Mouse (Mus musculus): ENCODE results near the gene Ttll9. TPM values are rescaled to one million over a fixed set of nuclear protein-coding genes. Genes with fewer than 3 reads are reported as not detected.
A peak's percentile ranks its signal among the peaks of the same experiment; 100 is the strongest.

Gene Ttll9
- total RNA-seq, 2 experiments from 2014 or later: 0.30 to 0.50 TPM

DNA sequence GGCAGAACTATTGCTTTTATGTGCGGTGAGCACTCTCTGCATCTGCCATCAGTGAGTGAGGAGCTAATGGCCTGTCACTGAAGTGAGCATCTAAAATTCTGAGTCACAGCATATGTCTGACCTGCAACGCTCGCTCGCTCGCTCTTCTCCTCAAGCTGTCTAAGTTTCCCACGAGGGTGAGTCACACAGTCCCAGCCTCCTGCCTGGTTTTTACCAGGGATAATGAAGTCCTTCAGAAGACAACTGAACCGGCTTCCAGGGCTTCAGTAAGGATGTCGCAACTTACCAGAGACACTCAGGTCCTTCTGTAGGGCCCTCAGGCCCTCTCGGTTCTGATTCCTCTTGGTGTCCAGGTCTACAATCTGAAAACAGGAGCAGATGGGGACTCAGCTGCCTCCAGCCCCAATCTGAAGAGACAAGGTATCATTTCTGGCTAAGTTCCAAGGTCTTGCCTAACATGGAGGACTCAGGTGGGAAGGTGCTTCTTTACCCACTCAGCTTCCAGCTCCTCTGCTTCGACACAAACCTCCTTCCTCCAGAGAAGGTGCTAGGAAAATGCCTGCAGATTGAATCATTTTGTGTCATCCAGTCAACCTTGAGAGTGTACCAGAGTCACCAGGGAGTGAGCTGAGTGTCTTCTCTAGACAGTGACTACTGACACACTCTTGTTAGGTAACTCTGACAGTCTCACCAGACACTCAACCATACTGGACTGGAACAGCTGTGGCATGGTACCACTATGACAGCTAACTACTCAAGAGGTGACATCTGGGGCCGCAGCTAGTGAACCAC, 51.6 kb downstream of the Ttll9 start:
- DNase-seq: peak; percentile 56 to 61

DNA sequence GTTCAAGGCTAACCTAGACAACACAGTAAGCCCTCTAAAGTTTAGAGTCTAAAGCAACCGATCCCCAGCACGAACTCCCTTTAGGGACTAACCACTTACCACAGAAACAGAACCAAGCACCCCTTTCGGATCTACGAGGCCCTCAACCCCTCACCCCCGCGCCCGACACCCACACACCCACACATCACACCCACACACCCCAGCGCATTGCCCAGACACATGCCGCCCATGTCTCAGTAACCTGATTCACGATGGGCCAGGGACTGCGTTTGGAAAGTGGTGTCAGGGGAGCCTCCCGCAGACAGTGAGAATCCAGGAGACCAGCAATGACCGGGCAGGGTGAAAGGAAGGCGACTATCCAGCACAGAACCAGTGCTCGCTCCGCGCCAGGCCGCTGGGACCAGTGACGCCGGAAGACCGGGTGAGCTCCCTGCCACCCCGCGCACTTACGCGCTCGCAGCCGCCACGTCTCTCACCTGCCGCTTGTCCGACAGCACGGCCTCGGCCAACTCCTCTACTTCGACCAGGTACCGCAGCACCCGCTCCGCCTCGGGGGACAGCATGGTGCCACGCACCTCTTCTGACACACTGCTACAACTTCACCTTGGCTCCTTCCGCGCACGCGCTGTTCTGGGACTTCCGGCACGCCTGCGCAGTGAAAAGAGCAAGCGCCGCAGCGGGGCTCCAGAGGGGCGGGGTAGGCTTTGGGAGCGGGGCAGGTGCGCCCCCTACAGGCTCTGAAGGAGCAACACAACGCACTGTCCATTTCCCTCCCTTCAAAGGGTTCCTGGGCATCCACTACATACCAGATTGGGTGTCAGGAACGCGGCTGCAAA, 52.7 kb downstream of the Ttll9 start, which contains the start of gene Pdrg1:
TSS of gene Pdrg1 (minus strand) at position 670 of the 836 bp plus-strand sequence.
- DNase-seq: peak; percentile 96 to 97

DNA sequence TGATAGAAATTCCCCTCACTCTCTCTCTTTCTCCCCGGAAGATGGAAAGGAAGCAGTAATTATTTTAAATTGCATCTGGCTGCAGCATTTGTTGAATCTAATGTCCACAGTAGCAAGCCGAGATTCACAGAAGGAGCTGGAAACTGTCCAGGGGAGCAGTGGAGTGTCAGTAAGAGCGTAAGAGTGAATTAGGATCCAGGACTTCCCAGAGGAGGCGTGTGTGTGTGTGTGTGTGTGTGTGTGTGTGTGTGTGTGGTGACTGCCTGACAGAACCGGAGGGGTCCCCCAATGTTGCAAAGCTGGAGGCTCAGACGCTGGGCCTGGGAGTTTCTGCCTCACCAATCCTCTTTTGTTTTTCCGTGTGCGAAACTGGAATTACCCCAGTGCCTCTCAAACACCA, 53.5 kb downstream of the Ttll9 start:
- DNase-seq: no peak

- DNase-seq: no peak
These were observed 54.5 kb downstream of the Ttll9 start for GRCm38 (mm10) chr2:153016786-153017185.

GRCm38 (mm10) chr2:153019355-153019754, 57.1 kb downstream of the Ttll9 start:
- DNase-seq: no peak

GRCm38 (mm10) chr2:153021163-153021562, 58.9 kb downstream of the Ttll9 start:
- DNase-seq: no peak

GRCm38 (mm10) chr2:153022855-153023254, 60.6 kb downstream of the Ttll9 start:
- DNase-seq: no peak

DNA sequence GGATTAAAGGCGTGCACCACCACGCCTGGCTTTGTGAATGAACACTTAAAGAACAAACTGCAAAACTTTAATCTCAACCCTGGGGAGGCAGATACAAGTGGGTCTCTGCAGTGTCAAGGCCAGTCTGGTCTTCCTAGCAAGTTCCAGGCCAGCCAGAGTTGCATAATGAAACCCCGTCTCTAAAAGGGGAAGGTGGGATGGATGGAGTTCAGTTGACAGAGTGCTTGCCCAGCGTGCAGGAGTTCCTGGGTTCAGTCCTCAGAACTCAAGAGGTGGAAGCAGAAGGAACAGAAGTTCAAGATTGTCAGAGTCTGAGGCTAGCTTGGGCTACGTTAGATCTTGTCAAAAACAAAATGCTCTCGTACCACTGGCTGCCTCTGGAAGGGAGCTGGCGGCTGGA, 63.8 kb downstream of the Ttll9 start:
- DNase-seq: no peak

GRCm38 (mm10) chr2:153027501-153027900, 65.2 kb downstream of the Ttll9 start:
- DNase-seq: no peak

GRCm38 (mm10) chr2:153030422-153030821, 68.1 kb downstream of the Ttll9 start:
- DNase-seq: no peak

- peak; percentile 9 to 10 for DNase-seq
These were observed 69.1 kb downstream of the Ttll9 start, which contains the start of gene Xkr7 for GRCm38 (mm10) chr2:153031126-153032082. Gene Xkr7 (plus strand): TSS chr2:153031852.

DNA sequence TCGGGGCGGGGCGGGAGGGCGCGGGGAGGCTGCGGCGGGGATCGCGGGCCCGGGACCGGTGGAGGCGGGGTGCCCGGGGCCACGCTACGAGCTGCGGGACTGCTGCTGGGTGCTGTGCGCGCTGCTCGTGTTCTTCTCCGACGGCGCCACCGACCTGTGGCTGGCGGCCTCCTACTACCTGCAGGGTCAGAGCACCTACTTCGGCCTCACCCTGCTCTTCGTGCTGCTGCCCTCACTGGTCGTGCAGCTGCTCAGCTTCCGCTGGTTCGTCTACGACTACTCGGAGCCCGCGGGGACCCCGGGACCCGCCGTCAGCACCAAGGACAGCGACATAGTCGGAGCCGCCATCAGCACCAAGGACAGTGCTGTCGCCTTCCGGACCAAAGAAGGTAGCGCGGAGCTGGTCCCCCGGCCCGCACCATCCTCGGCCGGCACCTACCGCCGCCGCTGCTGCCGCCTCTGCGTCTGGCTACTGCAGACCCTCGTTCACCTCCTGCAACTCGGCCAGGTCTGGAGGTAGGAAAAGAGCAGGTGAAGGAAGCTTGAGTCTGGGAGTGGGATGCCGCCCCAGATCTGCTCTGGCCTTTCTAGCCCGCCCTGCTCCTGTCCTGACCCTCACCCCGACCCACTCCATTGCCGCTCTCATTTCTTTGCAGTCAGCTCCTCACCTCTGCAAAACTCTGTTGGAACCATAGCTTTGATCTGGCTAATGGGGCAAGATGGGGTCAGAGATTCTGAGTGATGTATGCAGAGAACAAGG, 70.0 kb downstream of the Ttll9 start:
- peak; percentile 83 to 85 for DNase-seq

- DNase-seq: no peak
These were observed 70.7 kb downstream of the Ttll9 start for GRCm38 (mm10) chr2:153032973-153033372.

DNA sequence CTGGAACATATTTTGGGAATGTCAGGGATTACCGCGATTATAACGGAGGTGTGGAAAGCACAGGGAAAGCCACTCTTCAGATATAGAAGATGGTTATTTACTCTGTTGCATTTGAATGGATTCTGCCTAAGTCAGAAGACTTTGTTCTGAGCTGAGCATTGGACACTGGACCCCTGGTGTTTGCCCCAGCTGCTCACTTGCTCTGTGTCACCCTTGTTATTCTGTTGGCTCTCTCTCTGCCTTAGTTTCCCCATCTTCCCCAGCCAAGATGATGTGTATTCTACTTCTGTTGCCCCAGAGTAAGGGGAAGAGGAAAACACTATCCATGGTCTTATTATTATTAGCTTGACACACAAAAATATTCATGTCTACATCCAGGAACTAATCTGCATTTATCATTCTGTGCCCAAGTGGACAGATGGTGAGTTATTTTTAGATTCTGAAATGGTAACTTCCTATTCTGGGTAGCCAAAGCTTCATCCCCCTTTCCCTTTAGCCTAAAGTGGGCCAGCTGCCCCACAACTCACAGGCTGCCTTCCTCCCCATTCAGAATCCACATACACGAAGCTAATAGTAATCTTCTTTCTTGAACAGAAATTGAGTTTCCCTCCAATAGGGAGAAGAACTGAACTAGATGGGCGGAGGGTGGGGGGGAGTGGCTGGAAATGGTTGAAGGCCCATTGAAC, 71.4 kb downstream of the Ttll9 start:
- no peak for DNase-seq

- DNase-seq: no peak
These were observed 74.4 kb downstream of the Ttll9 start for GRCm38 (mm10) chr2:153036690-153037089.

DNA sequence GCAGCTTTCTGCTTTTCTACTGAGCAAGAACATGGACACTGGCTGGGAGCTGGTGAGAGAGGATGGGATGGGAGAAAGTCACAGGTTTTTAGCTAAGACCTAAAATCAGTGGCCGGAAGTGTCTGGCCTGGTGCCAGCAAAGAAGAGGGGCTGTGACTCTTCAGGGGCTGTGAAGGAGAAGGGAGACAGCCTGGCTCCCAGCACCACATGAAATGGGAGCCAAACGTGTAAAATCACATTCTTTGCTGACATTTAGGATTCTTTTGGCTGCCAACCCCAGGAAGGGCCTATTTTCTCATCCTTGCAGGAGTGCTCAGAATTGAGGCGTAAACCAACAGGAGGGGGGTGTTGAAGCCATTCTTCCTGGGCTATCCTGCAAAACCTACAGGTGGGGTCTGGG, 81.6 kb downstream of the Ttll9 start:
- DNase-seq: no peak

DNA sequence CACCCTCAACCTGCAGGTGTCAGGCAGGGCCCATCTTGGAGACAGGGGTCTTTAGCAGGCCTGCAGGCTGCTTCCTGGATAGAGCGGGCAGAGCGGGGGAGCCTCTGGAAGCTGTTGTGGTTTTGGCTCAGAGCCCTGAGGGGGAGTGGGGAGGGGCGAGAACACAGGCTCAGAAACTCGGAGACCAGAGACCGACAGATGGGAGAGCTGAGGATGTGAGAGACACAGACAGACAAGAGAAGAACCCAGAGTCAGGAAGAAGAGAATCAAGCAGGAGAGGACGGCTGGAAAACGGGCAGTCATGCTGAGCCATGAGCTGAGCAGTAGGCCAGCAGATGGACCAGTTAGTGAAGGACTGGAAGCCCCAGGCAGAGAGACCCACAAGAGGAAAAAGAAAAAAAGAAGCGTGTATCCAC, 83.6 kb downstream of the Ttll9 start:
- DNase-seq: no peak

GRCm38 (mm10) chr2:153047828-153048465, 85.7 kb downstream of the Ttll9 start:
- peak; percentile 58 to 68 for DNase-seq

GRCm38 (mm10) chr2:153049288-153049996, 87.2 kb downstream of the Ttll9 start:
- DNase-seq: no peak

All from adrenal gland, postnatal 36 days (tissue).